Mouse (Mus musculus) NIH3T3 (cell line): ENCODE measurements around the gene Pex11g.

Experiments used
- DNase-seq: peaks from one replicate; pipeline ENCODE4 v3.0.0-alpha.2; 2012; ENCODE audit warnings: low read depth

Pex11g gene

DNA sequence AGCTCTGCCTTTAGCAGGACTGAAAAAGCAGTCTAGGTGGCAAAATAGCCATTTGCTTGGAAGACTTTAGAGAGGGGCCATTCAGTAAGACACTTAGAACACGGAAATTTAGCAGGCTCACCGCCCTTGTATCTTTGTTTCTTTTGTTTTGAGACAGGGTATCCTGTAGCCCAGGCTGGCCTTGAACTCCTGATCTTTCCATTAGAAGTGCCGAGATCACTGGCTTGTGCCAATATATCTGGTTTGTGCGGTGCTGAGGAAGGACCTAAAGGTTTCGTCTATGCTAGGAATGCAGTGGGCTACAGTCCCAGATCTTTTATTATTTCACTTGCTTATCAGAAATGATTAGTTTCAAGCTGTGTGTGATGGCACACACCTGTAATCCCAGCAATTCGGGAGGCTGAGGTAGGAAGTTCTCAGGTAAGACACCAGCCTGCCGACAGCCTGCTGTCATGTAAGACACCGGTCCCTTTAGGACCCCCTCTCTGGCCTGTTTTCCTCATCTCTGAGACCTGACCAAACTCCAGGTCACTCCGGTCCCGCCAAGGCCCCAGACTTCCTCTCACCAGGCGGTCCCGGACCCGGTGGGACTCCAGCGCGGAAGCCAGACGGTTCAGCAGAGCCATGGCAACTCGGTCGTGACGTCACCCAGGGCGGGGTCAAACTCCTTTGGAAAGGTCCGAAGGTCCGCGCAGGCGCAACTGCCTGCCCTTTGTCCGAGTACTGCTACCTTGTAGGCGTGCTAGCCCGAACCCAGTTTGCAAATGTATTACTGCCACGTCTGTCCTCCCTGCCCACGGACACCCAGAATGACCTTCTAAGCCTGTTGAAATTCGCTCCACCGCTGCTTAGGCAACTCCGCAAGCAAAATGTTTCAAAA is at the start of gene Pex11g:
Gene Pex11g, minus strand, starts transcription at position 675 of the 880 bp plus-strand sequence.
- peak; percentile 97 for DNase-seq

GRCm38 (mm10) chr8:3517117-3517495 is 49.6 kb upstream of the Pex11g start:
- no peak for DNase-seq

DNA sequence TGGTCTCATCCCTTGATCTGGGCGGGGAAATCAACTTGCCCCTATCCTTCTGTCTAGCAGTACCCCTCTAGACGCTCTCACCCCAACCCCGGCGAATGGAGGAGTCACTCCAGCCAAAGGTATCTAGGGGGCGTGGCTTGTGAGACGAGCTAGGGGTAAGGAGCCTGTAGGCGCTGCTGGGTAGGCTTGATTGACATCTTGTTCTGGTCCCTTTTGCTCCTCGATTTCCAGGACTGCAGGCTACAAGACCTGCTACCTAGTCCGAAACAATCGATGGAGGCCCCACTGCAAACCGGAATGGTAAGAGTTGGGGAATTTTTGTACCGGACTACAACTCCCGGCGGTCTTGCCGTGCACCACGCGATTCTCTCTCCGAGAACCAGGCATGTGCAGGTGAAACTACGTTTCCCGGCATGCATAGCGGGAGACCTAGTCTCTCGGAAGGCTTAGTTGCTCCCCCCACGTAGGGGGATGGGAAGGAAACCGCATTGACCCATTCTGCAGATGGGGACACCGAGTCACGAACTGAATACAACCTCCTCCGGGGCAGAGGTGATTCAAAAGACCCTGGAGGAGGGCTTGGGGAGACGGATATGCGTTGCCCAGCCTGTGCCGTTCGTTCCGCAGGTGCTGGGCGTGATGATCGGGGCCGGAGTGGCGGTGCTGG is 49.1 kb upstream of the Pex11g start:
- DNase-seq: peak; percentile 95

DNA sequence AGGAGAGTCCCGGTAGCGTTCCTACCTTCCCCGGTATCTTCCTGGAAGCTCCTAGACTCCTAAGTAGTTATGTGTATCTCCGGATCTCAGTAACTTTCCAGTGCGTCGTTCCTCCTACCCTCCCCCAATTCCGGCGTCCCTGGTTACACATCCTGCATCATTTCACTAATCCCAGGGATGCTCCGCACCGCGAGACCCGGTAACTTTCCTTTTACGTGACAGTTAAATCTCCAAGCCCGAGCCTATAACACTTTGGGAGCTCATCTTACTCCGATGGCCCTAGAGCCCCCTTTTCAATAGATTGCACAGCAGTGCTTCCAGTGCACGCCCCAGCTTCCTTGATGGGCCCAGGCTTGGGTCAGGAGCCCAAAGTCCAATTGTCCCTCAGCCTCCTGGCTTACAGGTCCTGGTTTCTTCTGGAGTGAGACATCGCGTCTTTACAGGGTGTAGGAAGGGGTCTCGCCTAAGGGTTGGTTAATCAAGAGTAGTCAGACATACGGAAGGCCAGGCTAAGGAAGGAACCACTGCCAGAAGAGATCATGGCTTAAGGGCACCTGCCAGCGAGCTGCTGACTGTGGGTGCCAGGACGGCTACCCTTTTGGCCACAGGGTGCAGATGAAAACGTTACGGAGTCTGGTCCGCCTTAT is 48.4 kb upstream of the Pex11g start:
- peak; percentile 78 for DNase-seq

DNA sequence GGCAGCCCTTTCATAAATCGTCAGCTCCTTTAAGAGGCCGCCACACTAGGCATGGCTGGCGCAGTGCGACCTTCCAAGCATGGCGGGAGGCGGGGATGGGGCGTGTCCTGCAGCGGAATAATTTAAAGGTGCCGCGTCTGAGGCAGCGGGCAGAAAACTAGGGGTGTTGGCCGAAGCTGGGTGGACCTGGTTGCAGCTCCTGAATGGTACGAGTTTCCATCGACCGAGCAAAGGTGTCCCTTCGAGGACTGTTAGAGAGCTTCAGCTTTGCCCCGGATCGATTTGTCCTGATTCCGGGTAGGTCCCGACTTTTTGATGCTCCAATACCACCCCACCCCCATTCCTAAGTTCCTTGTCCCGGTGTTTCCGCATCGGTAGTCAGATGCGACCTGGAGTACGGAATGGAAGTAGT is 47.8 kb upstream of the Pex11g start, which contains the start of gene Pnpla6:
Gene Pnpla6, plus strand, starts transcription at position 125 of the 412 bp plus-strand sequence.
- DNase-seq: peak; percentile 90

DNA sequence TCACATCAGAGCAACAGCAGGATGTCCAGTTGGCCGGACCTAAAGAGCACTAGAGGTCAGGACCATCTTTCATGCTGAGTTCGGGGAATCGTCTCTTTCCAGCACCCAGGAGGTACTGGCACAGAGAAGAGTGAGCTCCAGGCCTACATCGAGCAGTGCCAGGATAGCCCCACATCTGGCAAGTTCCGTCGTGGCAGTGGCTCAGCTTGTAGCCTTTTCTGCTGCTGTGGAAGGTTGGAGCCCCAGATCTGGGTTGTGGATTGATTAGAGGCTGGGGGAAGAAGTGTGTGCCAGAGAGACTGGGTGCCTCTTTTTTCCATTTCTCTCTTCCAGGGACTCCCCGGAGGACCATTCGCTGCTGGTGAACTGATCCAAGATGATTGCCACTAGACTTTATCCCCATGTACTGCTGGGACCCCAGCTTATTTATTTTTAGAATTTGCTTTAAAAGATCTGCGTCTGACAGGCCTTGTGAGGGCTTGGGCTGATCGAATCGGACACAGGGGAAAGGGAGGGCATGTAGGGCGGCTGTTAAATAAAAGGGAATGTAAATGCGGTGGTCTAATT is 47.3 kb upstream of the Pex11g start:
- no peak for DNase-seq

- DNase-seq: no peak
Measured at GRCm38 (mm10) chr8:3507979-3508754, 40.7 kb upstream of the Pex11g start.

DNA sequence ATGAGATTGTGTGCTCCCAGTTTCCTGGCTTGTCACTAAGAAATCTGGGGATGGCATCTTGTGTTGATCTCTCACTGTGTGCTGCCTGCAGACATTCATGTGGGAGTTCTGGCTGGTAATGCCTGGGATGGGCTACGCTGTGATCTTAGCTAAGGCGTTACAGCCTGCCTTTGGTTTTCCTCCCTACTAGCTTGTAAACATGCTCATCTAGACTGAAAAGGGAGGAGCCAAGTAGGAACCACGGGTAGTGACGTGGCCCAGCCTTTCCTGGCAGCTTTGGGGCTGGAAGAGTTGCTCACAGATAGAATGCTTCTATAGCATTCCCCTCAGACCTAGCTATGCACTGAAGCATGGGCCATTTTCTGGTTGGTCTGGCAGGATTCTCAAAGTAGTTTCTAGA is 34.7 kb upstream of the Pex11g start:
- DNase-seq: peak; percentile 36

- peak; percentile 99 for DNase-seq
Measured at GRCm38 (mm10) chr8:3500235-3501090, 33.0 kb upstream of the Pex11g start, which contains the start of gene Mcoln1. Gene Mcoln1 (plus strand): TSS chr8:3500457.

- DNase-seq: no peak
Measured at GRCm38 (mm10) chr8:3499751-3500150, 32.3 kb upstream of the Pex11g start.

GRCm38 (mm10) chr8:3498583-3498982 is 31.1 kb upstream of the Pex11g start:
- no peak for DNase-seq

DNA sequence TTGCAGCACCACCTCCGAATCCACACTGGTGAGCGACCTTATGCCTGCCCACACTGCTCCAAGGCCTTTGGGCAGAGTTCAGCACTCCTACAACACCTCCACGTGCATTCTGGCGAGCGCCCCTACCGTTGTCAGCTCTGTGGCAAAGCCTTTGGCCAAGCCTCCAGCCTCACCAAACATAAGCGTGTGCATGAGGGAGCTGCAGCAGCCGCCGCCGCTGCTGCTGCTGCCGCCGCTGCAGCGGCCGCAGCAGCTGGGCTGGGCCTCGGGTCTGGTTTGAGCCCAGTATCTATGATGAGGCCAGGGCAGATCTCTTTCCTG is 28.9 kb upstream of the Pex11g start:
- no peak for DNase-seq

DNA sequence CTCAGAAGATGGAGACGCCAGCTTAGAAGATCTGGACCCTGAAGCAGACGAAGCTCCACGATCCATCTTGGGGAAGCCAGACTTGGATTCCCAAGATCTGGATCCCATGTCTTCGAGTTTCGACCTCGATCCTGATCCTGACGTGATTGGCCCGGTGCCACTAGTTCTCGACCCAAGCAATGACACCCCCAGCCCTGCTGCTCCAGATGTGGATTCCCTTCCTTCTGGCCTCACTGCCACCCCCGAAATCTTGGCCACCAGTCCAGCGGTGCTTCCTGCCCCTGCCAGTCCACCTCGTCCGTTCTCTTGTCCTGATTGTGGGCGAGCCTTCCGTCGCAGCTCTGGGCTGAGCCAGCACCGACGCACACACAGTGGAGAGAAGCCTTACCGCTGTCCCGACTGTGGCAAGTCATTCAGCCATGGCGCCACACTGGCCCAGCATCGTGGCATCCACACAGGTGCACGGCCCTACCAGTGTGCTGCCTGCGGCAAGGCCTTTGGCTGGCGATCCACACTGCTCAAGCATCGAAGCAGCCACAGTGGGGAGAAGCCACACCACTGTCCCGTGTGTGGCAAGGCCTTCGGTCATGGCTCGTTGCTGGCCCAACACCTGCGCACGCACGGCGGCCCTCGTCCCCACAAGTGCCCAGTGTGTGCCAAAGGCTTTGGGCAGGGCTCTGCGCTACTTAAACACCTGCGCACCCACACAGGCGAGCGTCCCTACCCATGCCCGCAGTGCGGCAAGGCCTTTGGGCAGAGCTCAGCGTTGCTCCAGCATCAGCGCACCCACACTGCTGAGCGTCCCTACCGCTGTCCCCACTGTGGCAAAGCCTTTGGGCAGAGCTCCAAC is 28.3 kb upstream of the Pex11g start:
- DNase-seq: no peak

GRCm38 (mm10) chr8:3493845-3494208 is 26.3 kb upstream of the Pex11g start:
- DNase-seq: no peak

GRCm38 (mm10) chr8:3492901-3493844 is 25.7 kb upstream of the Pex11g start, which contains the start of gene Zfp358:
Gene Zfp358 (plus strand): TSS chr8:3493138.
- DNase-seq: peak; percentile 88

DNA sequence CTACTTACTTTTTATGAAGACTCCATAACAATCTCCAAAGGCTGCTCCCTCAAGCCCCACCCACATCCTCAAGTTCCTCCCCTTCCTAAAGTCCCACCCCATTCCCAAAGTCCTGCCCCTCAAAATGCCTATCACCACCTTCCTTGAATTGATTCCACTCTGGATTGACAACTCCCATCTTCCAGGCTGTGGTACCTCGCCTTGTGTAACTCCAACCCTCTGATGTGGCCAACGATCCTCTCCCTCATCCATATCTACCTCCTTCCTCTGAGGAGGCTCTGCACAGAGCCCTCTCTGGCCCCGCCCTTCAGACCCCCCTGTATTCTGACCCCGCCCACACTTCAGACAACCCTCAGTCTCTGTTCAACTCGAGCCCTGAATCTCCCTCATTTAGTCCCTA is 17.7 kb upstream of the Pex11g start:
- DNase-seq: no peak

DNA sequence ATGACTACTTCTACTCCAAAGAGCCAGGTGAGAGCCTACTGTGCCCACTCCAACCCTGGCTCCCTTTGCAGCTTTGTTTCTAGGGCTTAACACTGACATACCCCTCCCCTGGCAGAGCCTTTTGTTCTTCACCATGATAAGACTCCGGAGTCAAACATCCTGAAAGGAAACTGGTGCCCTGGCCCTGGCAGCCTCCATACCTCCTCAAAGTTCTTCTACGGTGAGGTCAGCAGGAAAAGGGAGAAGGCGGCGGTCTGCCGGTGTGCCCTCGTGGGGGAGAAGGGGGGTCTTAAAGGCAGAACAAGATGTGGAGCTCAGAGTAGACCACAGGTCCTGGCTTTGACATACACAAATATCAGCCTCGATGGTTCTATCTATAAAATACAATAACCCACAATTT is 16.1 kb upstream of the Pex11g start:
- no peak for DNase-seq

GRCm38 (mm10) chr8:3482240-3482740 is 14.8 kb upstream of the Pex11g start:
- no peak for DNase-seq
